Mouse (Mus musculus): Measurements from ENCODE around the gene Capn2. TPM values are rescaled to one million over a fixed set of nuclear protein-coding genes. Genes with fewer than 3 reads are reported as not detected.

The Capn2 gene
- total RNA-seq (2014; fragmentation: Nextera tagmentation) (not detected in 2 replicates), total RNA-seq (2017) (0.12 and 0.33 TPM in 2 replicates), polyA plus RNA-seq (2012) (not detected in 2 replicates)

DNA sequence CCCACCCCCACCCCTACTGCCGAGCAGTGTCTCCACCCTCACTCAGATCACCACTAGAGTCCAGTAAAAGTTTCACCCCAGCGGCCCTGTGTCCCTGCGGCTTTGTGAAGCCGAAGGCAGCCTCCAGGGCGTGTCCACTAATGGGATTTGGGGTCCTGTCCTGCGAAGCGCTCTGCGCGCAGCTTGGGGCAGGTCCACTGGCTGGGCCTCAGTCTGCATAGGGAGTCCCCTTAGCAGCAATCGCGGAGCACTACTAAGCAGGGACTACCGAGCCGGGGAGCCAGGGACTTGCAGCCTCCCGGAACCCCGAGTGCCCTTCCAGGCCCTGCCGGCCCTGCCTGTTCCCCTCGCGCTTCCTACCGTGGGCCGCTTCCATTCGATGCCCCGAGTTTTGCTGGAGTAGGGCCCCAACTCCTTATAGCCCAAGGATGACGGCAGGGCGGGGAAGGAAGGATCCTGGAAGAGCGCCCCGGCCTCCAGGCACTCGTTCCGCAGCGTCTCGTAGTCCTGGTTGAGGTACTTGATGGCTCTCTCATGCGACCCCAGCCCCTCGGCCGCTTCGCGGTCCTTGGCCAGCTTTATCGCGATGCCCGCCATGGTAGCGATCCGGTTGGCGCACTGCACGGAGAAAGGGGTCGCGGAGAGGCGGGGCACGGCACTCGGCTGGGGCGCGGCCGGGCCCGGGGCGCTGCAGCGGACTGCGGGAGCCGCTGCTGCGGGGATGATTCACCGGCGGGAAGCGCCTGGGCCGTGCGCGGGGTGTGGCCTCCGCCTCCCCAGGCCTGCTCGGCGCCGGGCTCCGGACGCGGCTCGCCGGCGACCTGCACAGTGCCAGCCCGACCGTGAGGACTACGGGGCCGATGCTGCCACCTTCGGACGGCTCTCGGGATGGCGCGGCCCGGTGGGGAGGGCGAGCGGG, at the start of gene Capn2:
Gene Capn2 (minus strand): TSS at position 851 of the 919 bp plus-strand sequence.
- TF ChIP-seq CTCF (IDR thresholded peaks at IDR 0.05; ENCODE audit: low read depth, low read length) (no peak), GATA1 (IDR thresholded peaks at IDR 0.05; ENCODE audit: borderline replicate concordance, low read length) (no peak), POLR2AphosphoS5 (IDR thresholded peaks at IDR 0.05; ENCODE audit: insufficient replicate concordance, low read depth, low read length) (no peak), GATA2 (IDR thresholded peaks at IDR 0.05; ENCODE audit: borderline replicate concordance, low read depth, low read length) (no peak), TAL1 (conservative IDR thresholded peaks at IDR 0.05; ENCODE audit: low read depth, low read length) (no peak)

DNA sequence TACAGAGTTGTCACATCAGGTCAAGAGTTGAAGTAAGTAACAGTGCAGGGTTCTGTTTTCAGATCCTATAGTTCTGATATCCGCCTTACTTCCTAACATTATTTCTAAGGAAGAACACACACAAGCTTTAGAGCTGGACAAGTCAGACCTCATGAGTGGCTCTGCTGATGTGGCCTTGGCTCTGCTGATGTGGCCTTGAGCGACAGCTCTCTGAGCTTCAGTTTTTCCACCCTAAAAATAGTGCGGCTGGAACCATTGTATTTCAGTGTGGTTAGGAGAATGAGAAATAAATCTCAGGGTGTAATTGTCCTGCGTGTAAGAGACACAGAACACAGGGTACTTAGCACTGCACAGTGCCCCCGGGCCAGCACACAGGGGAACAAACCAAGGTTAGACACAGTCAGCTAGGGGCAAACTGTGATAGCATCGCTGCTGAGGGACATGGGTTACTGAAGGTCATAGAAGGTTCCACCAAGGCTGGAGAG, 48.0 kb upstream of the Capn2 start:
- ATAC-seq (ENCODE audit: extremely low read depth, insufficient number of reproducible peaks, low FRiP score, poor library complexity, severe bottlenecking) = no peak
- no peak overlapping the region for H3K4me3 ChIP-seq (ENCODE audit: low read depth, low read length)
- no peak for TF ChIP-seq TAL1 (conservative IDR thresholded peaks at IDR 0.05; ENCODE audit: low read depth, low read length)
- no peak for TF ChIP-seq POLR2AphosphoS5 (IDR thresholded peaks at IDR 0.05; ENCODE audit: insufficient replicate concordance, low read depth, low read length)
- TF ChIP-seq GATA2 (IDR thresholded peaks at IDR 0.05; ENCODE audit: borderline replicate concordance, low read depth, low read length) = no peak
- no peak for TF ChIP-seq CTCF (IDR thresholded peaks at IDR 0.05; ENCODE audit: low read depth, low read length)
- TF ChIP-seq GATA1 (IDR thresholded peaks at IDR 0.05; ENCODE audit: borderline replicate concordance, low read length) = no peak

More for the DNA sequence above, at the start of gene Capn2:
- Histone ChIP-seq H3K36me3 (replicated peaks) (no peaks in the 10 kb centered on the region), H3K4me3 (ENCODE audit: low read depth, low read length) (no peak within 1 kb of the TSS; the same call in 1 of the 2 replicates), H3K9me3 (replicated peaks) (peaks cover 14% of the 10 kb centered on the region), H3K27me3 (ENCODE audit: insufficient read depth, low read length) (no peaks in the 10 kb centered on the region), H3K4me1 (ENCODE audit: insufficient read depth, low read depth, low read length) (no peaks in the 10 kb centered on the region)
- ATAC-seq (ENCODE audit: extremely low read depth, insufficient number of reproducible peaks, low FRiP score, poor library complexity, severe bottlenecking) (no peak), DNase-seq (ENCODE audit: low spot score) (no peak)

DNA sequence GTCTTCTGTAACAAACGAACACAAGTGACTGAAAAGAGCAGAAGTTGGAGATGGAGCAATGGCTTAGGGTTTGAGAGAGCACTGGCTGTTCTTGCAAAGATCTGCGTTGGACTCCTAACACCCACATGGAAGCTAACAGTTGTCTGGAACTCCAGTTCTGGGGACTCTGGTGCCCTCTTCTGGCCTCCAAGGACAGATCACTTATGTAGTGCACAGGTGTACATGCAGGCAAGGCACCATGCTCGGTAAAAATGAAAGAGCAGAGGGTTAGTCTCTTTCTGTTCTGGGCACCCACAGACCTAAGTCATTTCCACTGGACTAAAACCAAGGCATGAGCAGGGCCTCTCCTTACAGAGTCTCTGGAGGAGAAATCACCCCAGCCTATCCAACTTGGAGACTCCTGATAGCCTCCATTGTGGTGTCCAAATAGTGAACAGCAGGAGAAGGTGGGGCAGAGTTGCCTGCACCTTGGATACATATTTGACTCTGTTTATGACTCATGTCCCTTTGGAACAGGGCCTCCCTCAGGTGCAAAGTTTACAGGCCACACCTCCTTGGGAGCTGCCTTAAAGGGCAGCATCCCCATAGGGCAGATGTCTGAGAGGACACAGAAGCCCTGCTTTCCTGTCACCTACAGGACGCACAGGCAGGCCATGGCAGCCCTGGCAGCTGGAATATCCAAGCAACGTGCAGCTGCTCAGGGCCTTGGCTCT, 47.2 kb upstream of the Capn2 start, which contains the start of gene Capn8:
Gene Capn8 (plus strand): TSS at position 600 of the 713 bp plus-strand sequence.
- ATAC-seq (ENCODE audit: extremely low read depth, insufficient number of reproducible peaks, low FRiP score, poor library complexity, severe bottlenecking) (no peak), DNase-seq (ENCODE audit: low spot score) (no peak)
- Histone ChIP-seq H3K4me1 (ENCODE audit: insufficient read depth, low read depth, low read length) (no peaks in the 10 kb centered on the region), H3K27me3 (ENCODE audit: insufficient read depth, low read length) (no peaks in the 10 kb centered on the region), H3K4me3 (ENCODE audit: low read depth, low read length) (no peak within 1 kb of the TSS), H3K36me3 (replicated peaks) (no peaks in the 10 kb centered on the region), H3K9me3 (replicated peaks) (peaks cover 51% of the 10 kb centered on the region)
- TF ChIP-seq POLR2AphosphoS5 (IDR thresholded peaks at IDR 0.05; ENCODE audit: insufficient replicate concordance, low read depth, low read length) (no peak), CTCF (IDR thresholded peaks at IDR 0.05; ENCODE audit: low read depth, low read length) (no peak), GATA1 (IDR thresholded peaks at IDR 0.05; ENCODE audit: borderline replicate concordance, low read length) (no peak), GATA2 (IDR thresholded peaks at IDR 0.05; ENCODE audit: borderline replicate concordance, low read depth, low read length) (no peak), TAL1 (conservative IDR thresholded peaks at IDR 0.05; ENCODE audit: low read depth, low read length) (no peak)

More for the DNA sequence above, 48.0 kb upstream of the Capn2 start:
- no peak for DNase-seq (ENCODE audit: low spot score)
- no peaks in the 10 kb centered on the region for H3K36me3 ChIP-seq (replicated peaks)
- H3K4me1 ChIP-seq (ENCODE audit: insufficient read depth, low read depth, low read length) = no peaks in the 10 kb centered on the region
- H3K27me3 ChIP-seq (ENCODE audit: insufficient read depth, low read length) = no peaks in the 10 kb centered on the region
- peaks cover 46% of the 10 kb centered on the region for H3K9me3 ChIP-seq (replicated peaks)

DNA sequence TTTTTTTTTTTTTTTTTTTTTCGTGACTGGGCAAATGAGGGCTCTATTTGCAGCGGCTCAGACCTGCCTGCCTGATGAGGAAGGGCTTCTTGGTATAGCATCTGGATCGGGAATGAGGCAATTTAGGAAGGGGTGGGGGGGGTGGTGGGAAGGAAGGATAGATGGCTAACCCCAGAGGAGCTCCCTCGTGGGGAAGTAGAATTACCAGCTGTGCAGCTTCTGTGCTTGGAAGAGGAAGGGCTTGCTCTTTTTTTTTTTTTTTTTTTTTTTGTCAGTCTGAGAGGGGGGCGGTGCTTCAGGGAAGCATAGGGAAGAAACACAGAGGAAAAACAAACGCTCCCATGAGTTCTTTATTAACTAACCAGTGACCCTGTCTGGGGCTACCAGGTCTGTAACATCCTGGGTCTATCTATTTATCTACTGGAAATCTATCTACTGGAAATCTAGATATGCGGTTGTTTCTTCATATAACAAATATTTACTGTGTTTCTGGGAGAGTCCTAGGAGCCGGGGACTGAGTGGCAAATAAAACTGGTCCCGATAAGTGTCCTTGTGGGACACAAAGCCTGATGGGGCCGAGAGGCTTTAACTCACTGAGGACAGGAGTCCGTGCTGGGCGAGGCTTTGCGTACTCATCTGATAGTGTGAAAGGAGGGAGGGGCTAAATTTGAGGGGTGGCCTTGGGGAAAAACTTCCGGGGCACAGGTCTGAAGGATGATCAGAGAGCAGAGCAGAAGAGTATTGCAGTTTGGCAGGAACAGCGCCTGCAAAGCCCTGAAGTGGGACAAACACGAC, 45.4 kb upstream of the Capn2 start:
- Histone ChIP-seq H3K9me3 (replicated peaks) (peaks cover 47% of the 10 kb centered on the region), H3K4me3 (ENCODE audit: low read depth, low read length) (no peak overlapping the region), H3K27me3 (ENCODE audit: insufficient read depth, low read length) (no peaks in the 10 kb centered on the region), H3K36me3 (replicated peaks) (no peaks in the 10 kb centered on the region), H3K4me1 (ENCODE audit: insufficient read depth, low read depth, low read length) (no peaks in the 10 kb centered on the region)
- no peak for DNase-seq (ENCODE audit: low spot score)
- no peak for ATAC-seq (ENCODE audit: extremely low read depth, insufficient number of reproducible peaks, low FRiP score, poor library complexity, severe bottlenecking)
- TF ChIP-seq TAL1 (conservative IDR thresholded peaks at IDR 0.05; ENCODE audit: low read depth, low read length) (no peak), GATA2 (IDR thresholded peaks at IDR 0.05; ENCODE audit: borderline replicate concordance, low read depth, low read length) (no peak), GATA1 (IDR thresholded peaks at IDR 0.05; ENCODE audit: borderline replicate concordance, low read length) (no peak), CTCF (IDR thresholded peaks at IDR 0.05; ENCODE audit: low read depth, low read length) (no peak), POLR2AphosphoS5 (IDR thresholded peaks at IDR 0.05; ENCODE audit: insufficient replicate concordance, low read depth, low read length) (no peak)

DNA sequence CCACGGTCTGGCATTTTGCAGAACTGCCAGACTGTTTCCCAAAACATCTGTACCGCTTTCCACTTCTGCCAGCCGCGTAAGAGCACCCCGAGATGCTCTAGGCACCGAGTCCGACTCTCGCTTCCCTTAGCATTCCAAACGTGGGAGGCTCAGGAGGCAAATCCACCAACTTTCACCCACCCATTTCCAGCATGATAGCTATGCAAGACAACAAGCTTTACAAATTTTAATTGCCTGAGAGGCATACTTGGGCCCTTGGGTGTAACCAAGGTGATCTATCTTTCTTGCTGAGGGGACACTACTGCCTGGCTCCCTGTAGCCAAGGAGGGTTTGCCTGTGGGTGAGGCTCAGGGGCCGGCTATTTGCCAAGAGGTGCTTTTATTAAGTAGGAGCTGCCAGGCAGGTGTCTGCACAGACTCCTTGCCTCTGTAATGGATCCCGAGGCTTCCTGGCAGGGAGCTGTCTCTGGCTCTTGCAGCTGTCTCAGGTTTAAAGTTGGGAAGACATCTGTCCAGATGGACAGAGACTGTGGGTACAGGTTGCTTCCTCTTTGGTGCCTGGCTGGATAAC, 44.6 kb upstream of the Capn2 start:
- H3K4me1 ChIP-seq (ENCODE audit: insufficient read depth, low read depth, low read length) = no peaks in the 10 kb centered on the region
- DNase-seq (ENCODE audit: low spot score) (no peak), ATAC-seq (ENCODE audit: extremely low read depth, insufficient number of reproducible peaks, low FRiP score, poor library complexity, severe bottlenecking) (no peak)
- no peaks in the 10 kb centered on the region for H3K36me3 ChIP-seq (replicated peaks)
- no peak for TF ChIP-seq GATA2 (IDR thresholded peaks at IDR 0.05; ENCODE audit: borderline replicate concordance, low read depth, low read length)
- no peak for TF ChIP-seq GATA1 (IDR thresholded peaks at IDR 0.05; ENCODE audit: borderline replicate concordance, low read length)
- no peak for TF ChIP-seq CTCF (IDR thresholded peaks at IDR 0.05; ENCODE audit: low read depth, low read length)
- no peak for TF ChIP-seq POLR2AphosphoS5 (IDR thresholded peaks at IDR 0.05; ENCODE audit: insufficient replicate concordance, low read depth, low read length)
- TF ChIP-seq TAL1 (conservative IDR thresholded peaks at IDR 0.05; ENCODE audit: low read depth, low read length) = no peak
- no peak overlapping the region for H3K4me3 ChIP-seq (ENCODE audit: low read depth, low read length)
- H3K27me3 ChIP-seq (ENCODE audit: insufficient read depth, low read length) = no peaks in the 10 kb centered on the region
- peaks cover 44% of the 10 kb centered on the region for H3K9me3 ChIP-seq (replicated peaks)
